Mouse (Mus musculus) skeletal muscle tissue, adult 2 months (tissue): Measurements from ENCODE around the gene Fam71e2.

Experiments
- DNase-seq: peaks from one replicate; pipeline ENCODE4 v3.0.0-alpha.2; 2012; ENCODE audit warnings: low read depth, low spot score

Gene Fam71e2

DNA sequence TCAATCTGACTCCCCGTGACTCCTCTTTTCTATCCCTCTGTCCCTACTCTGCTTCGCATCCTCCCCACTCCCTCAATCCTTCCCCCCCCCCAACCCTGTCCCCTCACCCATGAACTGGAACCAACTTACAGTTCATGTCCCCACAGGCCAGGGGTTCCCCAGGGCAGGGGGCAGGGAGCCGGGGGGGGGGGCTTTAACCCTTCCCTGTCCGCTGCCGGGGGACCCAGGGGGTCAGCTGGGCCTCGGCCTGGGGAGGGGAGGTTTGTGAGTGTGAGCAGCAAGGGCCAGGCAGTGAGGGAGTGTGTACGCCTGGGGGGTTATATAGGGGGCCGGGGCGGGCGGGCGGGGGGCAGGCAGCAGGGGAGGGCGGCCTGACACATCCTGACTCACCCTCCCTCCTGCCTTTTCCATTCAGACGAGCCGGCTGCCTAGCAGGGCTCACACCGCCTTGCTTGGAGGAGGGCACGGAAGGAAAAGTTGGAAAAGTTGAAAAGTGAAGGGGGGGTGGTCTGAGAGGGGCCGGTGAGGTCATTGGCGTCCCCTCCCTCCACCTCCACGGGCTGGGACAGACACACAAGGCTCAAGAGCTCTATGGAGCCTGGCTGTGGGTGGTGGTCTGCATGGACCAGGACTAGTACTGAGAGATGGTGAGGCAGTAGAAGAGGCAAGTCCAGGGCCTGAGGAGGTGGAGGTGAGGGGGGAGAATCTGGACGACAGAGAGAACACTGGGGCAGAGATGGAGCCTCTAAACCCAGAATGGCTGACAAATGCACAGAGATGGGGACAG lies 6.9 kb upstream of the Fam71e2 start:
- no peak for DNase-seq

DNA sequence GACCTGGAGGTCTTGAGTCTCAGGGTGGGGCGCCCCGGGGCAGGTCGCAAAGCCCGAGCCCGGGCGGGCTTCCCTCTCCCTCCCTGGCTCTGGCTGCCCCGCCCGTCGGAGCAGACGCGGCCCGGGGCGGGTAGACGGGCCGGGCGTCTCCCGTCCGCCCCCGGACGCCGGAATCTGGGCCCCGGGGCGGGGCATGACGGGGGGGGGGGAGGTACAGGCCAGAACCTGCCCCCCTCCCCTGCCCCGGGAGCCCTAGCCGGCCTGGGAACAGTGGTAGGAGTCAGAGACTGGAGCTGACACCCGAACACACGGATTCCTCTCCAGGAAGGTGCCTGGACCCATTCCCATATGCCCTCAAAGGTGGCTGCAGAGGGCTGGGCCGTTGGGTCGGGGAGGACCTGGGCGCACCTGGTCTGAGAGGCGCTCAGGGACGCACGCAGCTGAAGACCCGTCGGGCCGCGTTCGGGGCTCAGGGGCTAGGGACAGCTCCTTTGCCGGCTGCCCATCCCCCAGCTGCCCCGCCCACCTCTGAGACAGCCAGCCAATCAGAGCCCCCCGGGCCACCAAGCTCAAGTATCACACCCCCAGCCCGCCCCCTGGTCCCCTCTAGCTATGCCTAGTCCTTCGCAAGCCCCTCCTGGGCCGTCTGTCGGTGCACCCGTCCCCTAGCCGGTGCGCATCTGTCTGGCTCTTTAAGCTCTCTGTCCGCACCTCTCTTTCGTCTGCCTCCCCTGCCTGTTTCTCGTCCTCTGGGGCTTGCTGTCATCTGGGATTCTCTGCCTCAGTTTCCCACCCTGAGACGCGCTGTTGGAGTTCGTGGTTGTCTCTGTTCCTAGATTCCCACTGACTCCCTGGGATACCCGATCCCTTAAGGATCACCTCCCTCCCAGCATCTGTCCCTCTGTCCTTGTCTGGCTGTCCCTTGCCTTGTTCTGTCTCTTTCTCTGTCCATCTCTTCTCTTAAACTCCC lies 6.0 kb upstream of the Fam71e2 start:
- peak; percentile 38 for DNase-seq

GRCm38 (mm10) chr7:4776131-4776530 lies 5.0 kb upstream of the Fam71e2 start:
- no peak for DNase-seq

DNA sequence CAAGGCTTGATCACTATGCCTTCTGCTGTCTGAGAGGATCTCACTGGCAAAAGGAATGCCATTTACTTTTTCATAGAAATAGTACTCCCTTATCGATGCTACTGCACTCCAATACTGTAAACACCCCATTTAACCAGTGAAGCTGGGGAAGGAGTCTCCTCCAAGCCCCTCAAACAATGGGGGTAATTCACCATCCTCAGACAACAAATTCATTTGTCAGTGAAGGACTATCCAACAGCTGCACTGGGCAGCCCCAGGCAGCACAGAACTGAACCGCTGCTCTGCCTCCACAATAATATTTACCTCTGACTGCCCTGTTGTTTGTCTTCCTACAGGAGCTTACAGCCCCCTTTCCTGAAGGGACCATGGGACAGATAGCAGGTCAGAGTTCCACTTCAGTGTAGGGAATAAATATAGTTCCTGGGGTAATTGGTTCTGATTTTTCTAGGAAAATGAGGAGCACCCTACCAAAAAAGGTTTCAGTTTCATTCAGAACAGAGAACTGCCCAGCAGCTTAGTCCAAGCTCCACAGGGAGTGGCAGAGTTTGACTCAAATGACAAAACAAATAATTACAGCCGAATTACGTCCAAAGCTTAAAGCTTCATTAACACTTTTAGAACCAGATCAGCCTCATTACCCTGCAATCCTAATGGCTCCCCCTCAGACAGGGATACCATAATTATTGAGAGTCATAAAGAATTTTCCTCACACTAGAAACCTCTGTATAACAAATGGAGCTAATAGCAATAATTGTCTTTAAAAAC lies 6.0 kb downstream of the Fam71e2 start:
- no peak for DNase-seq

DNA sequence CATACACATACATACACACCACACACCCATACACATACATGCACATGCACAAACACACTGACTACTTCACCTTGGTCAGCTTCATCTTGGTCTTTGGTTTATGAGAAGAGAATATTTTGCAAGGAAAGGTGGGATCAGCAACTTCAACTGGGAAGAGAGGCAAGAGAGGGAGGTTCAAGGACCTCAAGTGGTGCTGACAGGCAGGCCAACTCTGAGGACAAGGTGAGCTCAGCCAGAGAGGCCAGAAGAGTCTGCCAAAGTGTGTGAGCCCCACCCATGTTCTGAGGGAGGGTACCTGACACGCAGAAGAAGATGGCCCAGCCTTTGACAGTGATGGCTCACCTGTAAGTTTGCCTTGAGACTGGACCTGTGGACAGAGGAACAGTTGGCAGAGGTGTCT lies 11.4 kb downstream of the Fam71e2 start:
- DNase-seq, result no peak

DNA sequence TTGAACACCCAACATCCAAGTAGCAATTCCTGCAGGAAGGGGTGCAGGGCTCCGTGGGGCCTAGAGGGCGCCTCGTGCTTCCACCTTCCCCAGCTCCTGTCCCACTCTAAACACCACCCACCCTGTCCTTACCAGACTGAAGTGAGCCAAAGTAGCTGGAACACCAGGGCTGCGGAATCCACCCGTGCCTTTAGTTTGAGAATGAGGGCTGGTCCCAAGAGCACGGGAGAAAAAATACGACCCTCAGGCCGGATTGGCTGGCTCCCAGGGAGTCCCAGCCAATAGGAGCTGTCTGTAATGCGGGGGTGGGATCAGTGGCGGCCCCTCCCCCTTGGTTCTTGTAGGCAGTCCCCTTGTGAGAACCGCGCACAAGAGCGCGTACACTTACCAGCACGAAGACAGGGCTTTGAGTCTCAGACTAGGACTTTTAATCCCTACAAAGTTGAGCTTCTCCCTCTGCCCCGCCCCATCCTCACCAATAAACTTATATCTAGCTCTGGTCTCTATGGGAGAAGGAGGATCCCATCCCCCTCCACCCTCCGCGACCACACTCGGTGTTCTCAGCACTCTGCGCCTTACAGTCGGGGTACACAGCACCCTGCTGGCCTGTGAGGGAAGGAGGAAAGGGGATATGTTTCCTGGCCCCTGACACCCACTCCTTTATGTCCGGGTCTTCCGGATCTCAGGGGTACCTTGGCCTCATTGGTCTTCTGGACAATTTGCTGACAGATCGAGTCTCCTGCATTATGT lies 18.1 kb downstream of the Fam71e2 start, which contains the start of gene Cox6b2:
Gene Cox6b2, minus strand, starts transcription at position 274 of the 750 bp plus-strand sequence.
- peak; percentile 25 for DNase-seq

- no peak for DNase-seq
Measured at GRCm38 (mm10) chr7:4751971-4752820, 18.9 kb downstream of the Fam71e2 start.

GRCm38 (mm10) chr7:4749169-4749568 lies 21.9 kb downstream of the Fam71e2 start:
- DNase-seq, result no peak

GRCm38 (mm10) chr7:4748321-4748720 lies 22.8 kb downstream of the Fam71e2 start:
- DNase-seq, result no peak

DNA sequence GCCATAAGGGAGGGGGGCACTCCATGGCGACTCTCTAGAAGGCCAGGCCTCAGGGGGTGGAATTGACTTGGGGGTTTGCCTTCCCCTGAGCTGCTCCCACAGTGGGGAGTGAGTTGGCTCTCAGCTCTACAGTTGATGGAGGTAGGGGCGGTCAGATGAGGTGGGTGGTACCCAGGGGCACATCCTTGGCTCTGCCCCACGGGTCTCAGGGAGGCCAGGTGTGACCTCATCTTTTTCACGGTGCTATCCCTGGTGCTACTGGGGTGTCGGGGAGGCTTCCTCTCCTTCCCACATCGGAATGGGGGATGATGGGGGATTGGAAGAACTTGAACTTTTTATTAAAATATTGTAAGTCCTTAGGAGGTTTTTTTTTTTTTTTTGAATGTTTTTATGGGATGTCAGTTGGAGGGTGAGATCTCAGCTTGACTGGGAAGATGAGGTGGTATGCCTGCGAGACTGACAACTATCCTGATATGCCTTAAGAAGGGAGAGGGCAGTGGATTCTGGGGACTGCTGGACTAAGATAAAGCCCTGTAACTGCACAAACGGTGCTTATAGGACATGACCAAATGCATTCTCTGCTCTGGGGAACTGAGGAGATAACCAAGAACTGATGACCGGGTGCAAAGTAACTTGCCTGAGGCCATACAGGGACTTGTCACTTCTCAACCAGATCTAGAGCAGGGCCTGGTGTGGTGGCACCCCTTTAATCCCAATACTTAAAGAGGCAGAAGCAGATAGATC lies 23.8 kb downstream of the Fam71e2 start:
- no peak for DNase-seq

DNA sequence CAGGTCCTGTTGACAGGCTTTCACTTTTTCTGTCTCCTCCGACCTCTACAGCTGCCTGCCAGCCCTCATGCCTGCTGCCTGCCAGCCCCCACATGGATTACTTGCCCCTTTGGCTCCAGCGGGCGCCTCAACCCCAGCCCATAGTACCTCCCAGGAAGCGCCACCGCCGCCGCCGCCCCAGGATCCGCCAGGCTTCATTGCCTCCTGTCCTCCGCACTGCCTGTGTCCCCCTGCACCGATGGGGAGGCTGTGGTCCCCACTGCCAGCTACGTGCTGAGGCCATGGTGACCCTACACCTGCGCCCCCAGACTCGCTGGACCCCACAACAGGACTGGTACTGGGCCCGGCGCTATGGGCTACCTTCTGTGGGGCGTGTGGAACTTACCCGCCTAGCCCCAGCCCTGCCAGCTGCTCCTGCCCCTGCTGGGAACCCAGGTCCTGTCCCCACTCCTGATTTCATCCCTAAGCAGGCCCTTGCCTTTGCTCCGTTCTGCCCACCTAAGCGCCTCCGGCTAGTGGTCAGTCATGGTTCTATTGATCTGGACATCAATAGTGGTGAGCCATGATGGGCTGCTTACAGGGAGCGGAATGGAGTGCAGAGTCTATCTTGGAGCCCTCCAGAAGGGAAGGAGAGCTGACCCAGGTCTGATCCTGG lies 24.6 kb downstream of the Fam71e2 start:
- DNase-seq, result no peak

DNA sequence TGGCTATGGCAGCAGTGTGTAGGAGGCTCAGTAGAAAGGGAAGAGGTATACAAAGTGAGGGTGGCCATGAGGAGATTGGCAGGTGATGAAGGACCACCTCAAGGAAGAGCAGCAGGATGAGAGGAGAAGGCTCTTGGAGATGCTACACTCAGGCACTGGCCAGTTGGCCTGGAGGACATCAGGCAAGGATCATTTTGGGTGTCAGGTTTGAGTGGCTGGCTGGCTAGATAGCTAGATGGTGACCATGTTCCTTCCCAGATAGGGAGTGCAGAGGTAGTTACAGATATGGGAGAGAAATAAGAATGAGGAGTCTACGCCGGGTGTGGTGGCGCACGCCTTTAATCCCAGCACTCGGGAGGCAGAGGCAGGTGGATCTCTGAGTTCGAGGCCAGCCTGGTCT lies 26.2 kb downstream of the Fam71e2 start:
- no peak for DNase-seq

DNA sequence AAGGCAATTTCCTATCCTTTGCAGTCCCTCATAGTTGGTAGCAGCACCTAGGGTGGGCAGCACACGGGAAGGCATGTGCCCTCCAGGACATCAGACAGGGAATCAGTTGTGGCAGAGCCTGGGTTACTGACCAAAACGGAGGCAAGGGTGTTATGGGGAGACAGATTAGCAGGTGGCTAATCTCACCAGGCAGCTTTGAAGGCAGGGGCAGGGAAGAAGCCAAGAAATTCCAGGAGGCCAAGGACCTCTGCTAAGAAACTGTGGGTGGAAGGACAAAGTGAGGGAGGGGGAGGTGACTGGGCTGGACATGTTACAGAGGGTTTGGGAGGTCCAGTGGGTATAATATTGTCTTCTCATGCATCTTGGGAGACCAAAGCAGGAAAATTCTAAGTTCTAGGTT lies 27.7 kb downstream of the Fam71e2 start:
- DNase-seq, result no peak

GRCm38 (mm10) chr7:4742482-4742819 lies 28.7 kb downstream of the Fam71e2 start:
- DNase-seq, result no peak

DNA sequence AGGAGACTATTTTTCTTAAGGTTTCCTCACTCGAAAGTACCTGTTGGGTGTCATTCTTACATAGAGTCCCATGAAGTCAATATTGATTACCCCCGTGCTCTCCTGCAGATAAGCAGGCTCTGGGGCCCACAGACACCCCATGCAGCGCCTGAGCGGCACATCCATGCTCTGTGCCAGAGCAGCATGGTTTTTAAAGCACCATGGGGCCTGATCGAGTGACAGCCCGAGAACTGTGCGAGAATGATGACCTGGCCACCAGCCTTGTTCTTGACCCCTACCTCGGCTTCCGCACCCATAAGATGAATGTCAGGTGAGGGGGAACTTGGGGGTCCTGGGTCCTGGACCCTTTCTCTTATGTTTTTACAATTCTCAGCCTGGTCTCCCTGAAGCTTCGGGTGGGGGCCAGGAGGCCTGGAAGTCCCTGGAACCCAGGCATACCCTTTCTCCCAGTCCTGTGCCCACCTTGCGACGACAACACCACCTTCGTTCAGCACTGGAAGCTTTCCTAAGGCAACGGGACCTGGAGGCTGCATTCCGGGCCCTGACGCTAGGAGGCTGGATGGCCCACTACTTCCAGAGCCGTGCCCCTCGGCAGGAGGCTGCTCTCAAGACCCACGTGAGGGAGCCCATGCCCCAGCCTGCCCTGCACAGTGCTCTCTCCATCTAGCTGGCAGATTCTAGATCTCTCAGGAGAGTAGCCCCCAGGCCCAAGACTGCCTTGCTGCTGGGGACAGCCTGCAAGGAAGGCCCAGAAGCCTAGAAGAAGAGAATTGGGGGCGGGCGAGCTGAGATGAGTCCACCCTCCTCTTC lies 29.2 kb downstream of the Fam71e2 start:
- no peak for DNase-seq

GRCm38 (mm10) chr7:4741151-4741550 lies 30.0 kb downstream of the Fam71e2 start:
- DNase-seq, result peak; percentile 51

DNA sequence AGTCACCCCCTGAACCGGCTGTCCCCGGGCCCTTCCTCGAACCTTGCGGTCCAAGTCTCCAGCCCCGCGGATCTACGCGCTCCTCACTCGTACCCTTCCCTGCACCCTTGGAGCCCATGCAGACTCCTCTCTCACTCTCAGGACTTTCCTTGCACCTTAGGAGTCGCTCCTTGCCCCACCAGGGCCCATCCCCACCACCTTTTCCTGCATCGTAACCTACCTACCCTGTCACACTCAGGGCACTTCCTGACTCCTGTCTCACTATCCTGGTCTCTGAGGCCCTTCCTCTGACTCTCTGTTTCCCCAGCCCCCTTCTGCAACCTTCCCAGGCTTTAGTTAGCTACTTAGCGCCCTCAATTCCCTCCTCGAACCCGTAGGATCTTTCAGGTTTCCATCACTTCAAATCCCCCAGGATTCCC lies 30.8 kb downstream of the Fam71e2 start:
- DNase-seq, result no peak
